Mouse (Mus musculus) myocyte (in vitro differentiated cells): Measurements from ENCODE around the gene Sf3b1.

Source experiments
- CEBPB ChIP-seq: IDR thresholded peaks from 2 replicates; pipeline ENCODE4 v1.6.1; 2011; ENCODE audit warnings: mild to moderate bottlenecking, moderate library complexity; ENCODE audit not compliant: poor library complexity, insufficient read depth, severe bottlenecking
- E2F4 ChIP-seq: IDR thresholded peaks from one replicate; pipeline ENCODE4 v1.6.1; 2011; ENCODE audit warnings: mild to moderate bottlenecking, control low read depth, moderate library complexity; ENCODE audit not compliant: insufficient read depth
- MAX ChIP-seq: IDR thresholded peaks from one replicate; pipeline ENCODE4 v1.6.1; 2011; ENCODE audit warnings: low read depth, mild to moderate bottlenecking, control low read depth
- MYOD1 ChIP-seq, 3 experiments: IDR thresholded peaks; one replicate each; pipeline ENCODE4 v1.6.1; 2011; ENCODE audit warnings: control low read depth in 2 of 3, low read depth in 2 of 3, mild to moderate bottlenecking in 2 of 3, moderate library complexity in 1 of 3; ENCODE audit not compliant: insufficient read length in 2 of 3, control insufficient read depth in 1 of 3
- MYOG ChIP-seq, 3 experiments: IDR thresholded peaks; one replicate each; pipeline ENCODE4 v1.6.1; 2011; ENCODE audit warnings: control low read depth in 2 of 3, low read depth in 2 of 3, mild to moderate bottlenecking in 2 of 3; ENCODE audit not compliant: insufficient read length in 2 of 3, control insufficient read depth in 1 of 3, insufficient read depth in 1 of 3
- POLR2A ChIP-seq: IDR thresholded peaks from one replicate; pipeline ENCODE4 v1.6.1; 2011; ENCODE audit warnings: low read depth, mild to moderate bottlenecking, control low read depth, moderate library complexity; ENCODE audit not compliant: insufficient read length
- POLR2AphosphoS2 ChIP-seq: IDR thresholded peaks from one replicate; pipeline ENCODE4 v1.6.1; 2011; ENCODE audit warnings: low read depth, control low read depth; ENCODE audit not compliant: insufficient read length
- REST ChIP-seq: IDR thresholded peaks from one replicate; pipeline ENCODE4 v1.6.1; 2011; ENCODE audit warnings: mild to moderate bottlenecking, control low read depth, moderate library complexity; ENCODE audit not compliant: insufficient read depth, insufficient read length
- SRF ChIP-seq: IDR thresholded peaks from one replicate; pipeline ENCODE4 v1.6.1; 2011; ENCODE audit warnings: low read depth; ENCODE audit not compliant: control insufficient read depth, insufficient read length
- TCF12 ChIP-seq: IDR thresholded peaks from one replicate; pipeline ENCODE4 v1.6.1; 2011; ENCODE audit warnings: mild to moderate bottlenecking, control low read depth; ENCODE audit not compliant: poor library complexity, insufficient read depth, severe bottlenecking
- TCF3 ChIP-seq: IDR thresholded peaks from one replicate; pipeline ENCODE4 v1.6.1; 2011; ENCODE audit warnings: low read depth, control low read depth; ENCODE audit not compliant: insufficient read length
- USF1 ChIP-seq: IDR thresholded peaks from one replicate; pipeline ENCODE4 v1.6.1; 2011; ENCODE audit warnings: low read depth, mild to moderate bottlenecking, control low read depth, moderate library complexity

DNA sequence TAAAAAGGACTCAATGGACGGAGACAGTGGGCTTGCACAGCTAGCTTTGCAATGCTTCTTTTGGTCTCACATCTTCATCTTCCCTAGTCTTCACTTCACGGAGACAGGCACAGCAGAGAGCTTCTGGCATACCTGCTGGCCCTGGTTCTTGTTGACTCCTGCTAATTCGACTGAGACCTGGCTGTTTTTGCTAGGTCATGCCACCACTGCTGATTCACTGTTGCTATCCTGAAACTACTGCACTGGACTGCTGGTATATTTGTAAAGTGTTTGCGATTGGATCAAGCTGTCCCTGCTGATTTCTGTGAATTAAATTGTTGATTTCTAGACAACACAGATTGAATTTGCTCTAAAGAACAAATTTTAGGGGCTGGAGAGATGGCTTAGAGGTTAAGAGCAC lies 14.4 kb upstream of the Sf3b1 start:
- TF ChIP-seq E2F4, result no peak
- no peak for TF ChIP-seq POLR2A
- TF ChIP-seq REST, result no peak
- no peak for TF ChIP-seq POLR2AphosphoS2
- no peak for TF ChIP-seq CEBPB
- no peak for TF ChIP-seq MYOG (IDR thresholded peaks at IDR 0.05; ENCODE audit: control insufficient read depth in 1 of 3, insufficient read depth in 1 of 3, insufficient read length in 2 of 3, low read depth in 2 of 3)
- no peak for TF ChIP-seq TCF12
- no peak for TF ChIP-seq USF1
- no peak for TF ChIP-seq MAX
- no peak for TF ChIP-seq TCF3
- TF ChIP-seq MYOD1 (IDR thresholded peaks at IDR 0.05; ENCODE audit: control insufficient read depth in 1 of 3, insufficient read length in 2 of 3, low read depth in 2 of 3), result no peak
- TF ChIP-seq SRF, result no peak
